Mouse (Mus musculus) embryonic facial prominence, embryonic 11.5 days (tissue): ENCODE results near the gene Gfpt2. TPM values are rescaled to one million over a fixed set of nuclear protein-coding genes. Genes with fewer than 3 reads are reported as not detected.

Experiments
- ATAC-seq: fragments of 200-750 bp; cut with Nextera tagmentation; replicated peaks from 2 replicates; pipeline ENCODE4 v1.8.0; 2017; ENCODE audit warnings: low read depth; ENCODE audit not compliant: insufficient number of reproducible peaks, low FRiP score, low TSS enrichment
- DNase-seq: peaks from one replicate; pipeline ENCODE4 v3.0.0-alpha.2; 2015; ENCODE audit warnings: low spot score
- H3K27ac ChIP-seq: fragments of 300-500 bp; sonication (generic); replicated peaks from 2 replicates; pipeline ENCODE4 v1.5.1; 2014; ENCODE audit warnings: mild to moderate bottlenecking, low read depth, low read length, control low read depth
- H3K27me3 ChIP-seq: fragments of 300-500 bp; sonication (generic); 2 replicates; pipeline ENCODE4 v1.6.1; 2014; ENCODE audit warnings: mild to moderate bottlenecking, low read length, moderate library complexity, mixed read lengths; ENCODE audit not compliant: control insufficient read depth, insufficient read depth
- H3K36me3 ChIP-seq: fragments of 300-500 bp; sonication (generic); replicated peaks from 2 replicates; pipeline ENCODE4 v1.6.1; 2014; ENCODE audit warnings: low read depth, mild to moderate bottlenecking, low read length, moderate library complexity, mixed read lengths; ENCODE audit not compliant: control insufficient read depth, insufficient read depth
- H3K4me1 ChIP-seq: fragments of 300-500 bp; sonication (generic); 2 replicates; pipeline ENCODE4 v1.6.1; 2014; ENCODE audit warnings: low read length, mixed read lengths; ENCODE audit not compliant: control insufficient read depth, insufficient read depth
- H3K4me2 ChIP-seq: fragments of 300-500 bp; sonication (generic); 2 replicates; pipeline ENCODE4 v1.6.1; 2014; ENCODE audit warnings: low read depth, mild to moderate bottlenecking, control low read depth, low read length, moderate library complexity
- H3K4me3 ChIP-seq: fragments of 300-500 bp; sonication (generic); 2 replicates; pipeline ENCODE4 v1.5.1; 2014; ENCODE audit warnings: low read depth, low read length, control low read depth
- H3K9ac ChIP-seq: fragments of 300-500 bp; sonication (generic); replicated peaks from 2 replicates; pipeline ENCODE4 v1.6.1; 2014; ENCODE audit warnings: mild to moderate bottlenecking, control low read depth, low read length
- H3K9me3 ChIP-seq: fragments of 300-500 bp; sonication (generic); replicated peaks from 2 replicates; pipeline ENCODE4 v1.6.1; 2016; ENCODE audit warnings: mild to moderate bottlenecking, low read length, inconsistent platforms, mixed read lengths; ENCODE audit not compliant: control insufficient read depth
- WGBS: fragments of 180-500 bp; shearing (Covaris S2); extraction: QIAGEN DNeasy Blood & Tissue Kit; methylation state at CpG from one replicate; pipeline ENCODE4 v1.1.7; 2014; 5-methylcytosine and 5-hydroxymethylcytosine counted together
- polyA plus RNA-seq: library from polyadenylated mRNA; unstranded; fragments of >200 nt; fragmentation: Nextera tagmentation; extraction: Ambion mirVana; gene quantifications from 2 replicates; pipeline ENCODE4 v1.2.1, GENCODE M21; 2014

Gfpt2 gene
- polyA plus RNA-seq, 1 experiment from 2014 or later = 28.1 TPM

DNA sequence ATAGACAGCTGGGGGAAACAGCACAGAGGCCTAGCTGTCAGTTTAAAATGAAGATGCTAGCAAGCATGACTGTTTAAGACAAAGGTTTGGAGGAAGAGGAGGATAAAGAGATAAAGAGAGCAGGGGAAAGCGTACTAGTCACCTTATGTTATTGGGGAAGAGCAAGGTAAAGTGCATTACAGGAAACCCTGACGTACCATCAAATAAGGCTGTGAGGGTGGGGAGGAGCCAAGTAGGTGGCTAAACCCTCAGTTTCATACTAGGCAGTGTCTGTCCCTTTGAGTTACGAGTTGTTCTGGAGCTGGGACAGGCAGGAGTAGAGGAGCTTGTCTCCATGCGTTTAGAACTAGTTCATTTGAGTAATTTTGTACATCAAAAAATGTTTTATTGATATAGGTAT lies 67.2 kb downstream of the Gfpt2 start:
- no peak for DNase-seq
- Histone ChIP-seq H3K27ac (no peak overlapping the region), H3K4me3 (no peak overlapping the region), H3K36me3 (no peaks in the 10 kb centered on the region), H3K9me3 (no peaks in the 10 kb centered on the region), H3K4me2 (no peak overlapping the region), H3K27me3 (no peaks in the 10 kb centered on the region), H3K9ac (no peak overlapping the region), H3K4me1 (no peaks in the 10 kb centered on the region)
- ATAC-seq = no peak
- WGBS = 89% methylated on average over 4 of the region's 4 CpGs

DNA sequence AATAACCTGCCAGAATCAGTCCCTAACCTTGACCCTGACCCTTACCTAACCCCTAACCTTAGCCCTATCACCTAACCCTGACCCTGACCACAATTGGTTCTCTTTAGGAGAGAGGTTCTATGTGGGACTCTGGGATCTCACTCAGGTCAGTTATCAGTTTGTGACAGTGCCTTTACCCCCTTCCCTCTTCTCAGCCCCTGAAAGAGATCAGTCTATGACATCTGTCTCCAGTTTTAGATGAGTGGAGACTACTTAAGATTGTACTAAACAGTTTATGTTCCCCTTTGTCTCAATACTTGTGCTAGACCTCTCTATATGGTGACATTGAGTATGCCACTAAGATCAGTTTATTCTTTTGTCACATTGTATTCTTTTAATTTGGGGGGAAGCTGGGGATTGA lies 69.9 kb downstream of the Gfpt2 start:
- H3K4me1 ChIP-seq = no peaks in the 10 kb centered on the region
- H3K27me3 ChIP-seq = no peaks in the 10 kb centered on the region
- no peak overlapping the region for H3K4me3 ChIP-seq
- H3K9me3 ChIP-seq = no peaks in the 10 kb centered on the region
- no peaks in the 10 kb centered on the region for H3K36me3 ChIP-seq
- no peak overlapping the region for H3K27ac ChIP-seq
- H3K4me2 ChIP-seq = no peak overlapping the region
- no peak overlapping the region for H3K9ac ChIP-seq
- ATAC-seq (no peak), DNase-seq (no peak)

DNA sequence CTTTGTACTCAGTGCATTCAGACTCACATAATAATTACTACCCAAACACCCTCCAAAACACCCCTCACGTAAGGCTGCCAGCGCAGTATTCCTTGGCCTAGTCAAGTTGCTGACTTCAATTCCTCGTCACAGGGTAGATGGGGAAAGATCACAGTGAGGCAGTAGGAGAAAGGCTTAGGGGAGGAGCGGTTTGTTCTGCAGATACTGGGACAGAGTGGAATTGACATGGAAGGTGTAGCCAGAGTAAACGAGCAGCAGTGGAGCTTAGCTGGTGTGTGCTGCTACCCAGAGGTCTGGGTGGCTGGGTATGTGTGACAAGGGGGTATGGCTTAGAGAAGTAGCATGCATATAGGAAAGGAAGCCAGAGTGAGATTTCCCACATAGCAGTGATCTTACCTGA lies 73.3 kb downstream of the Gfpt2 start:
- Histone ChIP-seq H3K4me2 (no peak overlapping the region), H3K27ac (no peak overlapping the region), H3K36me3 (no peaks in the 10 kb centered on the region), H3K27me3 (no peaks in the 10 kb centered on the region), H3K4me1 (no peaks in the 10 kb centered on the region), H3K9me3 (no peaks in the 10 kb centered on the region), H3K9ac (no peak overlapping the region), H3K4me3 (no peak overlapping the region)
- 88% methylated on average over 5 of the region's 5 CpGs for WGBS
- DNase-seq (no peak), ATAC-seq (no peak)

DNA sequence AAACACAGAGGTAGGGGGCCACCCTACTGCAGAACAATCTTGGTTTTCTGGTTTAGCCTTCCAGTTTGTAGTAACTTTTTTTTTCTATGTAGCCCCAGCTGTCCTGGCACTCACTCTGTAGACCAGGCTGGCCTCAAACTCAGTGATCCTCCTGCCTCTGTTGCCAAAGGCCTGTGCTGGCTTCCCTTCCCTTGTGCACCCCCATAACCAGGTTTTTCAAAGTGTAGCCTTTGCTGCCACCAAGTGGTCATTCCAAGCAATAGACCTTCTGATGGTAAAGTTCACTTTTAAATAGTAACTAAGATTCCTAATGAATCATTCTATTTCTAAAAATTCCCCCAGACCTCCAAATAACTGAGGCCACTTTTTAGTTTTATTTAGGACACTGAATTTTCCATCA lies 75.8 kb downstream of the Gfpt2 start:
- peak; percentile 69 for DNase-seq
- peak; percentile 56; the same call in 1 of the 2 replicates for ATAC-seq
- H3K4me1 ChIP-seq = no peaks in the 10 kb centered on the region

DNA sequence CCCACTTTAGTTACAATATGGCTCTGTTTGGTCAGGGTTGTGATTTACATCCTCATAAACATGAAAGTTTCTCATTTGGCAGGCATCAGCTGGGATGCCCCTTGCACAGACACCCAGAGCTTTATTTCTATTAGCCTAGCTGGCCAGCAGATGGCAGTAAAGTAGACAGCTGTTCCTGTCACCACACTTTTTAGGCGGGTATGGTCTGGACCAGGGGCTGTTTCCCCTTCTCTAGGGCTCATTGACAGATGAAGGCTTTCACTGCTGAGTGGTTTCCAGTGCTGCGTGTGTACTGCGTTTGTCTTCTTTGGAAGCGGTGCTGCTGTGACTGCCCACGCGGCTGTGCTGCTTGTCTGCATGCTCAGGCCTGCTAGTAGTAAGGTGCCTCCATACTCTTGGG lies 77.9 kb downstream of the Gfpt2 start:
- H3K27me3 ChIP-seq = no peaks in the 10 kb centered on the region
- no peak overlapping the region for H3K4me3 ChIP-seq
- no peaks in the 10 kb centered on the region for H3K9me3 ChIP-seq
- ATAC-seq (no peak), DNase-seq (peak; percentile 75)
- no peaks in the 10 kb centered on the region for H3K4me1 ChIP-seq
- no peaks in the 10 kb centered on the region for H3K36me3 ChIP-seq
- WGBS = 54% methylated on average over 6 of the region's 6 CpGs
- no peak overlapping the region for H3K9ac ChIP-seq
- H3K27ac ChIP-seq = no peak overlapping the region; the same call in 1 of the 2 replicates
- H3K4me2 ChIP-seq = no peak overlapping the region

More for the DNA sequence above, 75.8 kb downstream of the Gfpt2 start:
- Histone ChIP-seq H3K36me3 (no peaks in the 10 kb centered on the region), H3K4me2 (no peak overlapping the region), H3K27ac (no peak overlapping the region), H3K9ac (no peak overlapping the region), H3K4me3 (no peak overlapping the region), H3K27me3 (no peaks in the 10 kb centered on the region), H3K9me3 (no peaks in the 10 kb centered on the region)

DNA sequence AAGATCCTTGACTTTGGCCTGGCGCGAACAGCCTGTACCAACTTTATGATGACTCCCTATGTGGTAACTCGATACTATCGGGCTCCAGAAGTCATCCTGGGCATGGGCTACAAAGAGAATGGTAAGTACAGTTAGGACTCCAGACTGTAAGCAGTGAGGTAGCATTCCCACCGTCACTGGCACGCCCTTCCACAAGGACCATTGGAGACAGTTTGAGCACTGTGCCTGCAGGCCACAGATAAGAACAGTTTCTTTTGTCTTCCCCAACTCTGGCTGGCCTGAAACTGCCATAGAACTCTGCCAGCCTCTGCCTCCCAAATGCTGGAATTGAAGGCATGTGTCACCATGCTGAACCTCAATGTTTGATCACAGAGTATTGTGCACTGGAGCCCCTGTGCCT lies 78.8 kb downstream of the Gfpt2 start:
- H3K4me2 ChIP-seq = no peak overlapping the region
- WGBS = 94% methylated on average over 6 of the region's 6 CpGs
- ATAC-seq = no peak
- no peak overlapping the region for H3K4me3 ChIP-seq
- H3K9me3 ChIP-seq = no peaks in the 10 kb centered on the region
- no peak overlapping the region for H3K27ac ChIP-seq
- no peak overlapping the region for H3K9ac ChIP-seq
- H3K4me1 ChIP-seq = no peaks in the 10 kb centered on the region
- no peaks in the 10 kb centered on the region for H3K27me3 ChIP-seq
- no peak for DNase-seq
- H3K36me3 ChIP-seq = no peaks in the 10 kb centered on the region

DNA sequence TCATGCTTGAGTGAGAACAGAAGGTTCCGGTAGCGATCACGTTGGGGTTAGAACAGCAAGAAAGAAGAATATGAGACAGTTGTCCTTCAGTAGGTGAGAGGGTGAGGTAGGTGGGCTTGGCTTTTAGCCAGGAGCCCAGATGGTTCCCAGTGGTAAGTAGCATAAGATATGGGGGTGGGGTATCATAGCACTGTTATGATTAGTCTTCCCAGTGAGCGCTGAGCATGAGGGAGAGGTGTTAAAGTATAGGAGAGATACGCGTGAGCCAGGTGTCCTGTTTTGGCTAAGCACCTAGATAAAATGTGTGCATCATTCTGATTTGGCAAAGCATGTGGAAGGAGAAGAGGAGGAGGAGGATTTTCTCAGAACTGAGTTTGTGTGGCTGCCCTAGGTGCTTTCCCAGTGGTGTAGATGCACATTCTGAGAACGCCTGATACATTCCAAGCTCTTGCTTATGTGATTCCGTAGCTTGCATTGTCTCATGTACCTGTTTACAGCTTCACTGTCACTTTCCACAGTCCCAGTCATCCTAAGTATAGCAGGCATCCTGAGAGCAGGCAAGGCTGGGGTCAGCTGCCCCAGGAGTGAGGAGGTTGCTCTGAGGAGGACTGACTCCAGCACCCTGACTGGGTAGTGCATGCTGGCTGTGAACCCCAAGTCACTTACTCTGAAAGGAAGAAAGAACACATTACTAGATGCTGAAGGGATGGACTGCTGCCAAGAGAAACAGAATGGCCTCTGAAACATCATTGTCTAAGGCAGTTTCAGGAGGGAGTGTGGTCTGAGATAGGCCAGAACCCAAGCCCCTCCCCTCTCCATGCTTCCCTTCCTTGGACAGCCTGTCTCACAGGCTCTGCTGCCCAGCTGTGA lies 83.2 kb downstream of the Gfpt2 start:
- no peaks in the 10 kb centered on the region; the same call in 1 of the 2 replicates for H3K36me3 ChIP-seq
- no peaks in the 10 kb centered on the region for H3K27me3 ChIP-seq
- no peak overlapping the region for H3K4me3 ChIP-seq
- DNase-seq (no peak), ATAC-seq (no peak)
- 89% methylated on average over 8 of the region's 8 CpGs for WGBS
- no peaks in the 10 kb centered on the region for H3K9me3 ChIP-seq
- no peak overlapping the region for H3K27ac ChIP-seq
- no peak overlapping the region for H3K4me2 ChIP-seq
- H3K4me1 ChIP-seq = no peaks in the 10 kb centered on the region
- H3K9ac ChIP-seq = no peak overlapping the region

DNA sequence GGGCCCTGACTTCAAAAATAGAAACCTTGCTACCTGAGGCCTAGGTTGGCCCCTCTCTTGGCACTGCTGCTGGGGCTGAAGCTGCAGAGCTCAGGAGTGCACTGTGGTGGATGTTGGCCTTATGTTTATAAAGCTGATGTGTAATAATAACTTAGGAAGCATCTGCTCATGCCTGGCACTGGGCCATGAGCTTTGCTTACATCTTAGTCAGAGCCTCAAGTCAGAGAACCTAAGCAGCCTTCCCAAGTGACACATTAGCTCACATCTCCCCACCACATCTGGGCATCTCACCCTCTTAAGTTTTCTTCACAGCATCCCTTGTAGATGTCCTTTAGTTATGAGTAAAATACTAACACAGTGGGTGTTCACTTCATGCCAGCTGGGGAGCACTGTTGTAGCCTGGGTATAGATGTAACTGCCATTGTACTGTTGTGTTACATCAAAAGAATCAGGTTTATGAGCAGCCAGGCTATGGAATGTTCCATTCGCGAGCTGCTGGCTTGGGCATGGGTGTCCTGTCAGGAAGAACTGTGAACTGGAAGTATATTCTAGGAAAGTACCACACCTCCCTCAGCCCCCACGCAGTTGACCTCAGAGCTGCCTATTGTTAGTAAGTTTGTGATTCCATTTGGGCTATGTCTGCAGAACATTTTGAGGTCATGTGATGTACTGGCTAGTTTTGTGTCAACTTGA lies 86.1 kb downstream of the Gfpt2 start:
- 93% methylated on average over 3 of the region's 3 CpGs for WGBS
- Histone ChIP-seq H3K27me3 (no peaks in the 10 kb centered on the region), H3K4me2 (no peak overlapping the region), H3K4me3 (no peak overlapping the region), H3K36me3 (no peaks in the 10 kb centered on the region; the same call in 1 of the 2 replicates), H3K9ac (no peak overlapping the region), H3K4me1 (no peaks in the 10 kb centered on the region), H3K27ac (no peak overlapping the region), H3K9me3 (no peaks in the 10 kb centered on the region)
- ATAC-seq (no peak), DNase-seq (no peak)
